Mouse (Mus musculus) heart, embryonic 15.5 days (tissue): ENCODE data around the gene Cyb5r4. TPM values are rescaled to one million over a fixed set of nuclear protein-coding genes. Genes with fewer than 3 reads are reported as not detected.
A peak's percentile ranks its signal among the peaks of the same experiment; 100 is the strongest.
"Not testable (repeated sequence)": the region's sequence is repeated elsewhere in the genome, so short reads cannot be mapped to it uniquely, and the experiment has no call there.

ENCODE experiments used
- ATAC-seq: fragments of 200-750 bp; cut with Nextera tagmentation; replicated peaks from 2 replicates; pipeline ENCODE4 v1.8.0; 2017; ENCODE audit warnings: low read depth, moderate TSS enrichment; ENCODE audit not compliant: insufficient number of reproducible peaks, insufficient read depth, low FRiP score
- H3K27ac ChIP-seq: fragments of 300-500 bp; sonication (generic); 2 replicates; pipeline ENCODE4 v1.5.1; 2015; ENCODE audit warnings: mild to moderate bottlenecking, inconsistent platforms
- H3K27me3 ChIP-seq: fragments of 300-500 bp; sonication (generic); 2 replicates; pipeline ENCODE4 v1.6.1; 2015; ENCODE audit warnings: inconsistent platforms
- H3K36me3 ChIP-seq: fragments of 300-500 bp; sonication (generic); 2 replicates; pipeline ENCODE4 v1.6.1; 2015; ENCODE audit warnings: mild to moderate bottlenecking, inconsistent platforms
- H3K4me1 ChIP-seq: fragments of 300-500 bp; sonication (generic); replicated peaks from 2 replicates; pipeline ENCODE4 v1.6.1; 2015; ENCODE audit warnings: inconsistent platforms
- H3K4me2 ChIP-seq: fragments of 300-500 bp; sonication (generic); 2 replicates; pipeline ENCODE4 v1.6.1; 2015; ENCODE audit warnings: inconsistent platforms, mild to moderate bottlenecking, moderate library complexity
- H3K4me3 ChIP-seq: fragments of 300-500 bp; sonication (generic); 2 replicates; pipeline ENCODE4 v1.5.1; 2015; ENCODE audit warnings: mild to moderate bottlenecking, inconsistent platforms
- H3K9ac ChIP-seq: fragments of 300-500 bp; sonication (generic); 2 replicates; pipeline ENCODE4 v1.6.1; 2015; ENCODE audit warnings: mild to moderate bottlenecking, inconsistent platforms
- H3K9me3 ChIP-seq: fragments of 300-500 bp; sonication (generic); replicated peaks from 2 replicates; pipeline ENCODE4 v1.6.1; 2016; ENCODE audit warnings: inconsistent platforms
- WGBS: fragments of 180-500 bp; shearing (Covaris S2); methylation state at CpG from one replicate; pipeline ENCODE4 v1.1.7; 2015; ENCODE audit warnings: mixed read lengths; 5-methylcytosine and 5-hydroxymethylcytosine counted together
- polyA plus RNA-seq: library from polyadenylated mRNA; unstranded; fragments of >200 nt; fragmentation: Nextera tagmentation; extraction: Ambion mirVana; gene quantifications from 2 replicates; pipeline ENCODE4 v1.2.1, GENCODE M21; 2015

The Cyb5r4 gene
- polyA plus RNA-seq, 1 experiment from 2014 or later: 46.6 TPM

DNA sequence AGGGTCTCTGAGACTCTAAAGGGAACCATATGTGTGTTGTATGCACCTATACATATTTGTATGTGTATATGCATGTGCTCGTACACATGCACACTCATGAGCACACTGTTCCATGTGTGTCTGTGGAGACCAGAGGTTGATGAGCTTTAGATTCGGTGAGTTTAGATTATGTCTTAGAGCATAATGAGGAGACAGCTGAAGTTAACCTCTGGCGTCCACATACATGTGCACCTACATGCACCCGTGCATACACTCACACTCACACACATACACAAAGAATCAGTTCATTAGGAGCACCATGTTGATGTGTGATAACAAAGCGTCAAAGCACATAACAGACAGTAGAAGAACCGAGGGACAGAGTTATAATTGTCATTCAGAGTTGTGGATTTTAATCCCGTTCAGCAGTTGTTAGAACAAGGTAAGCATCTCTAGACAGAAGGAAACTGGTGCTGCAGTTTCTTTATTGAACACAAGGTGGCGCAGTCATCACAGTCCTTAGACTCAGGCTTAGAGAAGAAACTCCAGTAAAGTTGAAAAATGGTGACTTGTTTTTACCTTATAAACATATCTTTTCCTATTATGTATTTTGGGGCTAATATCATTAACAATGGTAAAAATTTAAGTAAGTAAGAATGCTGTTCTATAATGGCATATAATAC, 5.7 kb downstream of the Cyb5r4 start:
- Histone ChIP-seq H3K4me2 (no peak overlapping the region), H3K4me1 (peaks cover 6% of the 10 kb centered on the region), H3K36me3 (peaks cover 3% of the 10 kb centered on the region; the same call in 1 of the 2 replicates), H3K27me3 (no peaks in the 10 kb centered on the region), H3K9me3 (no peaks in the 10 kb centered on the region), H3K9ac (no peak overlapping the region), H3K4me3 (no peak overlapping the region), H3K27ac (no peak overlapping the region)
- no peak for ATAC-seq
- WGBS: 39% methylated on average over 8 of the region's 8 CpGs

DNA sequence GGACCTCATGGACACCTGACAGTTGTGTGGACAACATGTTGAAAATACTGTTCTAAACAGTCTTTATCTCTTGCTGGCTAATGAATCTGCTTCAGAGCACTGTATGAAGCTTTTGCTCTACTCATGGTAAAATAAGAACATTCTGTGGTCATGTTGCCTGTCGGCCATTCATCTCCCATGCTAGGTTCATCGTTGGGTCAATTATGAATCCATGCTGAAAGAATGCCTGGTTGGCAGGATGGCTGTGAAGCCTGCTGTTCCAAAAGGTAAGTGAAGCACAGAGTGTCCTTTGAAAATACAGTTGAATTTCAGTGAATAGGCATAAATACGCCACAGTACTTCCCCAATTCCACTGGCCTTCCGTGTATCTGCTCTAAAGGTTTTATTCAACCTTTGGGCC, 10.4 kb downstream of the Cyb5r4 start:
- Histone ChIP-seq H3K27me3 (no peaks in the 10 kb centered on the region), H3K36me3 (peaks cover 3% of the 10 kb centered on the region; the same call in 1 of the 2 replicates), H3K27ac (no peak overlapping the region), H3K9ac (no peak overlapping the region), H3K4me1 (no peaks in the 10 kb centered on the region), H3K9me3 (no peaks in the 10 kb centered on the region), H3K4me2 (no peak overlapping the region), H3K4me3 (no peak overlapping the region)
- 70% methylated on average over 4 of the region's 4 CpGs for WGBS
- ATAC-seq: no peak

GRCm38 (mm10) chr9:87034831-87035580, 13.2 kb downstream of the Cyb5r4 start:
- Histone ChIP-seq H3K4me3 (no peak overlapping the region), H3K4me1 (no peaks in the 10 kb centered on the region), H3K27ac (no peak overlapping the region), H3K9me3 (no peaks in the 10 kb centered on the region), H3K36me3 (no peaks in the 10 kb centered on the region; the same call in 1 of the 2 replicates), H3K4me2 (no peak overlapping the region), H3K27me3 (no peaks in the 10 kb centered on the region), H3K9ac (no peak overlapping the region)
- WGBS: 76% methylated on average over 2 of the region's 2 CpGs
- ATAC-seq: no peak

- no peak for ATAC-seq
- no peaks in the 10 kb centered on the region for H3K27me3 ChIP-seq
- no peak overlapping the region for H3K4me2 ChIP-seq
- peaks cover 6% of the 10 kb centered on the region; the same call in 1 of the 2 replicates for H3K4me1 ChIP-seq
- H3K4me3 ChIP-seq: no peak overlapping the region
- 69% methylated on average over 4 of the region's 4 CpGs for WGBS
- no peak overlapping the region for H3K9ac ChIP-seq
- H3K9me3 ChIP-seq: no peaks in the 10 kb centered on the region
- no peak overlapping the region; the same call in 1 of the 2 replicates for H3K27ac ChIP-seq
- H3K36me3 ChIP-seq: 0 out of 2 replicates have a peak, but pooled peaks cover 2% of the 10 kb centered on the region
Measured at GRCm38 (mm10) chr9:87049425-87049824, 27.6 kb downstream of the Cyb5r4 start.

- Histone ChIP-seq H3K4me3 (no peak overlapping the region), H3K27me3 (no peaks in the 10 kb centered on the region), H3K27ac (no peak overlapping the region), H3K9ac (no peak overlapping the region), H3K36me3 (peaks cover 34% of the 10 kb centered on the region), H3K4me1 (no peaks in the 10 kb centered on the region), H3K9me3 (no peaks in the 10 kb centered on the region), H3K4me2 (no peak overlapping the region)
- 88% methylated on average over 11 of the region's 11 CpGs for WGBS
- no peak for ATAC-seq
Measured at GRCm38 (mm10) chr9:87055547-87056235, 33.9 kb downstream of the Cyb5r4 start.

DNA sequence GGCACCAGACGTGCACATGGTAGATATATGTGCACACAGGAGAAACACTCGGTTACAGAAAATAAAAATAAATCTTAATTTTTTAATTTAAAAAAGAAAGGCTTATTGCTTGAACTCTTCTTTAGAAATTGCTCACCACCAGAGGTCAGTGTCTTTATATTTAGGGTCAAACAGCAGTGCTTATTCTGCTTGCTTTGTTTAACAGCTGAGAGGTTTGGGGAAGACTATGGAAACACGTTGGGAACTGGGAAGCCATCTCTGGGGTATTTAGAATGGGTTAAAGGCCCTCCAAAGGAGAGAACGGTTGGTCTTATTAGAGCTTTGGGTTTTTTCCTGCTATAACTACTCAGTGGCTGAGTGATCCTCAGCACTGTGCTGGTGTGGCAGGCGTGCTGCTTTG, 40.5 kb downstream of the Cyb5r4 start:
- H3K4me3 ChIP-seq: no peak overlapping the region
- 78% methylated on average over 5 of the region's 5 CpGs for WGBS
- no peak overlapping the region for H3K27ac ChIP-seq
- H3K36me3 ChIP-seq: peaks cover 25% of the 10 kb centered on the region
- H3K9ac ChIP-seq: no peak overlapping the region
- H3K9me3 ChIP-seq: no peaks in the 10 kb centered on the region
- no peak overlapping the region for H3K4me2 ChIP-seq
- no peaks in the 10 kb centered on the region for H3K4me1 ChIP-seq
- H3K27me3 ChIP-seq: no peaks in the 10 kb centered on the region
- ATAC-seq: no peak

DNA sequence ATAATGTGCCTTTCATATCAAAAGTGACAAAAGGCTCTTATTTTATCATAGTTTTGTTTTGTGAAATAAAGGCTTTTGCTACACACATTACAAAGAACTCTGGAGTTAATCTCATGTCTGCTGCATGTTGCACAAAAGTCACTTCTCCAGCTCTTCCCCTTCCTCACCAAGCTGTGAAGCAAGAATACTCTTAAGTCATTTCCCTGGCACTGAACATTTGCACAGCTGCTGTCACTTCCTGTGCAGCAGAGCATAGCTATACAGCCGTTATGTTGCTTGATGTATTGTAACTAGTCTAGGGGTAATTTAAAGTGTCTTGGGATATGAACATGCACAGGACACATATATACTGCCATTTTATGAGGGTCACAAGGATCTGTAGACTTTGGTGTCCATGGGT, 46.3 kb downstream of the Cyb5r4 start:
- Histone ChIP-seq H3K27ac (no peak overlapping the region), H3K36me3 (peaks cover 23% of the 10 kb centered on the region), H3K9me3 (no peaks in the 10 kb centered on the region), H3K27me3 (no peaks in the 10 kb centered on the region), H3K4me3 (no peak overlapping the region), H3K4me1 (no peaks in the 10 kb centered on the region), H3K9ac (no peak overlapping the region), H3K4me2 (no peak overlapping the region)
- 72% methylated on average over 1 of the region's 1 CpGs for WGBS
- ATAC-seq: no peak

DNA sequence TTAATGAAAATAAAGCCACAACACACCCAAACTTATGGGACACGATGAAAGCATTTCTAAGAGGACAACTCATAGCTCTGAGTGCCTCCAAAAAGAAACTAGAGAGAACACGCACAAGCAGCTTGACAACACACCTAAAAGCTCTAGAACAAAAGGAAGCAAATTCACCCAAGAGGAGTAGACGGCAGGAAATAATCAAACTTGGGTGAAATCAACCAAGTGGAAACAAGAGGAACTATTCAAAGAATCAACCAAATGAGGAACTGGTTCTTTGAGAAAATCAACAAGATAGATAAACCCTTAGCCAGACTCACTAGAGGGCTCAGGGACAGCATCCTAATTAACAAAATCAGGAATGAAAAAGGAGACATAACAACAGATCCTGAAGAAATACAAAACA, 49.8 kb downstream of the Cyb5r4 start:
- not testable (repeated sequence) for H3K27me3 ChIP-seq, H3K9me3 ChIP-seq, H3K4me1 ChIP-seq, H3K9ac ChIP-seq, H3K4me2 ChIP-seq, H3K4me3 ChIP-seq, H3K27ac ChIP-seq, ATAC-seq
- WGBS: 93% methylated on average over 3 of the region's 3 CpGs
- peaks cover 23% of the 10 kb centered on the region for H3K36me3 ChIP-seq

DNA sequence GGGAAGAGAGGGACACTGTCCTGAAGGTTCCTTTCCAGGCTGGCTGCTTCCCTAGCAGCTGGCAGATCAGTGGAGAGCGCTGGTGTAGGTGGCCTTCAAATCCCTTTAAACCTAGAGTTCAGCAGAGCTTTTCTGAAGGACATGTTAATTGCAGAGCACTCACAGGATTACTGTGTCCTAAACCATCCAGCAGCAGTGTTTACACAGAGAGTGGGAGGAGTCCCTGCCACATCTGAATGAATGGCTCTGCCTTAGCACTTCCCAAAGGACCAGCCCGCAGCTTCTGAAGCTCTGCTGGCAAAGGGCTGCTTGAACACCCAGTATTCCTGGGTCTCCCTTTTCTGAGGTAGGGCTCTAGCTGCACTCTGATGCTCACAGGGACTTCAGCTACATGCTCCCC, 56.1 kb downstream of the Cyb5r4 start:
- H3K9me3 ChIP-seq: no peaks in the 10 kb centered on the region
- H3K36me3 ChIP-seq: no peaks in the 10 kb centered on the region
- no peak overlapping the region for H3K4me3 ChIP-seq
- no peak overlapping the region for H3K9ac ChIP-seq
- no peaks in the 10 kb centered on the region for H3K27me3 ChIP-seq
- no peak for ATAC-seq
- peak overlapping the region; percentile 17; the same call in 1 of the 2 replicates for H3K27ac ChIP-seq
- no peak overlapping the region for H3K4me2 ChIP-seq
- H3K4me1 ChIP-seq: peaks cover 6% of the 10 kb centered on the region
- WGBS: 35% methylated on average over 2 of the region's 2 CpGs

GRCm38 (mm10) chr9:87079511-87079910, 57.7 kb downstream of the Cyb5r4 start:
- Histone ChIP-seq H3K9ac (no peak overlapping the region), H3K4me3 (no peak overlapping the region), H3K36me3 (no peaks in the 10 kb centered on the region), H3K4me2 (no peak overlapping the region), H3K9me3 (no peaks in the 10 kb centered on the region), H3K27ac (no peak overlapping the region), H3K4me1 (peaks cover 6% of the 10 kb centered on the region), H3K27me3 (no peaks in the 10 kb centered on the region)
- 55% methylated on average over 2 of the region's 2 CpGs for WGBS
- ATAC-seq: no peak

DNA sequence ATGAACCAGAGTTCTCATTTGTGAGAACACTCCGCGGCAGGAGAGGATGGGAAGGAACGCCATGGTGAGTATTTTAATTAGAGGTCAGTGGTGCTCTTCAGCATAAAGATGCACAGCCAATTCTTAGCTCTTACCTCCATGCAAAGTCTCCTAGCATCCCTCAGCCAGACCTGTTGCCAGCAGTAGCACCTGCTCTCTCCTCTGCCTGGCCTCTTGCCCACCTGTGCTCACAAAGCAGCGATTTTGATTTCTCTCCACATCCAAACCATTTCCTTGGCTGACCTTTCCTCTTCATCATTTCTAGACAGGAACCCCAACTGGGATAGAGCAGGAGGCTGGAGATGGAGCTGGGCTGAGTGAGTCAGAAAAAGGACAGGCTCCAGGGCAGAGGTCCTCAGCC, 65.2 kb downstream of the Cyb5r4 start:
- Histone ChIP-seq H3K27ac (no peak overlapping the region), H3K4me2 (no peak overlapping the region), H3K4me1 (no peaks in the 10 kb centered on the region), H3K36me3 (no peaks in the 10 kb centered on the region), H3K9ac (no peak overlapping the region), H3K27me3 (no peaks in the 10 kb centered on the region), H3K4me3 (no peak overlapping the region), H3K9me3 (no peaks in the 10 kb centered on the region)
- WGBS: 83% methylated on average over 4 of the region's 4 CpGs
- ATAC-seq: no peak
